Mouse (Mus musculus) heart, adult 2 months (tissue): Measurements from ENCODE around the gene Sys1.

Experiments
- CTCF ChIP-seq: fragments of 200-600 bp; IDR thresholded peaks from 2 replicates; pipeline ENCODE4 v1.8.1; 2022; ENCODE audit warnings: antibody characterized with exemption, mild to moderate bottlenecking, moderate library complexity
- EP300 ChIP-seq: fragments of 200-500 bp; IDR thresholded peaks from 2 replicates; pipeline ENCODE4 v1.6.1; 2011; ENCODE audit warnings: low read depth, low read length, control low read depth; ENCODE audit not compliant: insufficient read depth
- POLR2A ChIP-seq: fragments of 200-500 bp; IDR thresholded peaks from 2 replicates; pipeline ENCODE4 v1.6.1; 2011; ENCODE audit warnings: mild to moderate bottlenecking, low read depth, low read length, control low read depth; ENCODE audit not compliant: insufficient read depth

GRCm38 (mm10) chr2:164454846-164455245 lies 1.9 kb upstream of the Sys1 start:
- peak; percentile 90 for TF ChIP-seq EP300
- no peak for TF ChIP-seq POLR2A
- no peak for TF ChIP-seq CTCF
